Mouse (Mus musculus) midbrain, postnatal 0 days (tissue): ENCODE data around the gene Slit3. TPM values are rescaled to one million over a fixed set of nuclear protein-coding genes. Genes with fewer than 3 reads are reported as not detected.

Experiments used
- ATAC-seq: fragments of 200-750 bp; cut with Nextera tagmentation; 2 replicates; pipeline ENCODE4 v1.8.0; 2017; ENCODE audit warnings: moderate number of reproducible peaks, mild to moderate bottlenecking, moderate TSS enrichment, moderate library complexity; ENCODE audit not compliant: low FRiP score
- DNase-seq: peaks from one replicate; pipeline ENCODE4 v3.0.0-alpha.2; 2015; ENCODE audit warnings: low spot score
- H3K27ac ChIP-seq: fragments of 300-500 bp; sonication (generic); 2 replicates; pipeline ENCODE4 v1.5.1; 2014; ENCODE audit warnings: low read depth, mild to moderate bottlenecking, low read length, mixed read lengths
- H3K27me3 ChIP-seq: fragments of 300-500 bp; sonication (generic); 2 replicates; pipeline ENCODE4 v1.6.1; 2014; ENCODE audit warnings: low read length, control low read depth, mixed read lengths; ENCODE audit not compliant: insufficient read depth
- H3K36me3 ChIP-seq: fragments of 300-500 bp; sonication (generic); 2 replicates; pipeline ENCODE4 v1.6.1; 2014; ENCODE audit warnings: low read length, control low read depth, mixed read lengths; ENCODE audit not compliant: insufficient read depth
- H3K4me1 ChIP-seq: fragments of 300-500 bp; sonication (generic); 2 replicates; pipeline ENCODE4 v1.6.1; 2014; ENCODE audit warnings: mild to moderate bottlenecking, control low read depth, antibody characterized with exemption, low read length, mixed read lengths; ENCODE audit not compliant: insufficient read depth
- H3K4me2 ChIP-seq: fragments of 300-500 bp; sonication (generic); 2 replicates; pipeline ENCODE4 v1.6.1; 2014; ENCODE audit warnings: low read depth, mild to moderate bottlenecking, low read length, mixed read lengths; ENCODE audit not compliant: poor library complexity, severe bottlenecking
- H3K4me3 ChIP-seq: fragments of 300-500 bp; sonication (generic); 2 replicates; pipeline ENCODE4 v1.5.1; 2014; ENCODE audit warnings: low read depth, mild to moderate bottlenecking, low read length, moderate library complexity
- H3K9ac ChIP-seq: fragments of 300-500 bp; sonication (generic); replicated peaks from 2 replicates; pipeline ENCODE4 v1.6.1; 2014; ENCODE audit warnings: mild to moderate bottlenecking, low read length, moderate library complexity, mixed read lengths; ENCODE audit not compliant: poor library complexity, severe bottlenecking
- H3K9me3 ChIP-seq: fragments of 300-500 bp; sonication (generic); 2 replicates; pipeline ENCODE4 v1.6.1; 2016; ENCODE audit warnings: low read length, control low read depth
- CTCF ChIP-seq: IDR thresholded peaks from 2 replicates; pipeline ENCODE4 v1.5.1; 2016; ENCODE audit warnings: antibody characterized with exemption, mild to moderate bottlenecking
- WGBS: fragments of 180-500 bp; shearing (Covaris S2); extraction: QIAGEN DNeasy Blood & Tissue Kit; methylation state at CpG from one replicate; pipeline ENCODE4 v1.1.7; 2014; 5-methylcytosine and 5-hydroxymethylcytosine counted together
- polyA plus RNA-seq: library from polyadenylated mRNA; unstranded; fragments of >200 nt; fragmentation: Nextera tagmentation; extraction: Ambion mirVana; gene quantifications from 2 replicates; pipeline ENCODE4 v1.2.1, GENCODE M21; 2015
- total RNA-seq: library from RNA; depleted of rRNA; stranded (reverse); fragments of >200 nt; gene quantifications from 2 replicates; pipeline ENCODE4 v1.2.3, GENCODE M21; 2014

Slit3 gene
- total and polyA plus RNA-seq, 2 experiments from 2014 or later = 3.6 to 7.7 TPM

DNA sequence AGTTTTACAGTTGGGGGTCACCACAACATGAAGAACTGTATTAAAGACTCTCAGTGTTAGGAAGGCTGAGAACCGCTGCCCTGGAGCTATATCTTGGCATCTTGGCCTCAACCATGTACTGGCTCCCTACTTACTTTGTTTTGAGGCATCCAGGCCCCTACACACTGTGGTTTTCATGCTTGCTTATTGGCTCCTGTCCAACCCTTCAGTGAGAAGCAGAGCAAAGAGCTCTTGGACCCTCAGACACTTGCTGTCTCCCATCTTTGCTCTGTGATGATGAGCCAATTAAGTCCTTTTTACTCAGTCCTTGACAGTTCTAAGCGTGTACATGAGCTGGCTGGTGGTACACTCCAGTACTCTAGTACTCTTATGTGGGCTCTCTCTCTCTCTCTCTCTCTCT lies 177.5 kb downstream of the Slit3 start:
- ATAC-seq = no peak
- Histone ChIP-seq H3K9me3 (no peaks in the 10 kb centered on the region), H3K9ac (no peak overlapping the region), H3K27ac (no peak overlapping the region), H3K4me2 (no peak overlapping the region), H3K4me3 (no peak overlapping the region), H3K27me3 (no peaks in the 10 kb centered on the region), H3K4me1 (no peaks in the 10 kb centered on the region), H3K36me3 (no peaks in the 10 kb centered on the region)
- WGBS = 83% methylated on average over 2 of the region's 2 CpGs
- no peak for TF ChIP-seq CTCF
- no peak for DNase-seq

DNA sequence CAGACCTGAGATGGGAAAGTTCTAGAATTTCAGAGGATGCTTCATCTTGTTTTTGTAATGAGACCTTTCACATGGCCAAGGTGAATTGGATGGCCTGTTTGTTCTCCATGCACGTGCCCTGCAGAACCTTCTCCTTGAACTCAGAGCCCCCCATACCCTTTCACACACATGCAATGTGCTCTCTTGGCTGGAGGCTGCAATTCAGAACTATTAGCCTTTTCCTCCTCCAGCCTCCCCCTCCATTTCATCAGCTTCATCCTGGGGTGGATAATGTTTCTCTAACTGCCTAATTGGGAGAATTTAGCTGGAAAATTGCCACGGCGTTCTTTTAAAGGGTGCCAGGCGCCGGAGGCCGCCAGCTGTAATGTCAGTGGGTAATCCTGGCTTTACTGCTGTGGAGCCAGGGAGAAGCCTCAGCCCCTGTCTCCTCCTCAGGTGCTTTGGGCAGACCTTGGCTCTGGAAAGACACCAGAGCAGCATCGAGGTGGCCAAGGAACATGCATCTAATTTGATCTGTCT lies 178.9 kb downstream of the Slit3 start:
- no peak for ATAC-seq

DNA sequence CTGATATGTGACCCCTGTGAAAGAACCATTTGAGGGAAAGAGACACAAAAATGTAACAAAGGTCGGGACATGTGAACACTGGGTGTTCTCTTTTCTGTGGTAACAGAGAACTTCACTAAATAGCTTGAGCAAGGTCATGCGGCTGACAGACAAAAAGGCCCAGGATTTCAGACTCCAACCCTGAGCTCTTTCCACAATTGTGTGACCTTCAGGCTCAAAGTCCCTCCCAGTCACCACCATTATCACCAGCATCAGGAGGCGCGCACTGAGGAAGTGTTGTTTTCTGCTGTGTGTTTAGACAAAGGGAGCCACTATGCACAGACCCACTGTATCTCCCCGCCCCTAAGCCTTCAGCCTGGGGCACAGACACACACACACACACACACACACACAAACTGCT lies 181.2 kb downstream of the Slit3 start:
- Histone ChIP-seq H3K36me3 (no peaks in the 10 kb centered on the region), H3K4me3 (no peak overlapping the region), H3K27me3 (no peaks in the 10 kb centered on the region), H3K9me3 (no peaks in the 10 kb centered on the region), H3K4me1 (no peaks in the 10 kb centered on the region), H3K9ac (no peak overlapping the region), H3K27ac (no peak overlapping the region), H3K4me2 (no peak overlapping the region)
- TF ChIP-seq CTCF = no peak
- 92% methylated on average over 5 of the region's 5 CpGs for WGBS
- DNase-seq = no peak
- no peak for ATAC-seq

More for the DNA sequence above, 178.9 kb downstream of the Slit3 start:
- DNase-seq = peak; percentile 62
- WGBS = 71% methylated on average over 7 of the region's 7 CpGs
- Histone ChIP-seq H3K9ac (no peak overlapping the region), H3K9me3 (no peaks in the 10 kb centered on the region), H3K36me3 (no peaks in the 10 kb centered on the region), H3K4me3 (no peak overlapping the region), H3K4me1 (no peaks in the 10 kb centered on the region), H3K27ac (no peak overlapping the region), H3K27me3 (no peaks in the 10 kb centered on the region), H3K4me2 (no peak overlapping the region)
- TF ChIP-seq CTCF = no peak

DNA sequence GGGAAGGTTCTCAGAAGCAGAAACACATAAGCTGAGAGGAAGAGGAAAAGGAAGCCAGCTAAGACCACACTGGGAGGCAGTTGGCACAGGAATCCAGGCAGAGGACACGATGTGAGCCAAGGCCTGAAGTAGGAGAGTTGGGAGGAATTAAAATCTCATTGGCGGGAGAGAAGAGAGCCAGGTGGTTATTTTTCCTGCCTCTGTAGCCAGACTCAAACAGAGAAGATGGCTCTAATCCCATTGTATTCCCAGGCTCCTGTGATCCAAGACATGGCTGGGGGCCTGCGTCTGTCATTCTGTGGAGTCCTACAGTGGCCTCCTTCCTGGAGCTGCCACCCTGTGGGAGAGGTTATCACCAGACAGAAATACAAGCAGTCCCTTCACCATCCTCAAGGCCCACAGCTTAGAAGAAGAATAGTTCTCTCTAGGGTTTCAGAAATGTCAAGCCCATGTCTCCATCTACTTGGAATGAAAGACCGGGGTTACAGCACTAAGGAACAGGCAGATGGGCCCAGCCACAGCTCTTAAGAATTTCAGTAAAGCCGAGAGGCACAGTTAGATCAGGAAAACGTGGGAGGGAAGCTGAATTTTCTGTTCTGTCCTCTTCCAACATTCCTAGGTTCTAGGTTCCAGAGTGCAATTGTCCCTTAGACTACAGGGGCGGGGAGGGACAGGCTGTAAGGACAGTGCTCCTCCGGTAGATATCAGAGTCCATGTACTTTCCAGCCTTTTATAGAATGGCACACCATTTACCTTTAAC lies 183.4 kb downstream of the Slit3 start:
- TF ChIP-seq CTCF = no peak
- Histone ChIP-seq H3K9ac (no peak overlapping the region), H3K4me1 (no peaks in the 10 kb centered on the region), H3K4me3 (no peak overlapping the region), H3K4me2 (no peak overlapping the region), H3K9me3 (no peaks in the 10 kb centered on the region), H3K27ac (no peak overlapping the region), H3K36me3 (no peaks in the 10 kb centered on the region), H3K27me3 (no peaks in the 10 kb centered on the region)
- WGBS = 73% methylated on average over 8 of the region's 8 CpGs
- DNase-seq = peak; percentile 53
- no peak for ATAC-seq

DNA sequence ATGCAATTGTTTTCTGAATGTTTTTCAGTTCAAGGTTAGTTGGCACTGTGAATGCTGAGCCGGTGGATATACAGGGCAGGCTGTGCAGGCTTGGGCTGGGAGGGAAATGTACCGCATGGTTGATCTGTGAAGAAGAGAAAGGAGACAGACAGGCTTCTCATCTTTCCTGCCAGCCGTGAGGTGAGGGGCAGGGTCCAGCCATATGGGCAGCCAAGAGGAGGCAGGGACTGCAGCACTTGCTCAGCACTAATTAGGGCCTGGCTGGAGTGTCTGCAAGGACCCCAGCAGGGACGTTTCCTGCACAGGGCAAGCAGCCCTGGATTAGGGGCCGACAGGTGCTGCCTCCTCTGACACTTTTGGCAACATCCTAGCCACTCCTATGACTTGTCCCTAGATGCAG lies 184.1 kb downstream of the Slit3 start:
- TF ChIP-seq CTCF = no peak
- H3K9ac ChIP-seq = no peak overlapping the region
- H3K27ac ChIP-seq = no peak overlapping the region
- H3K4me1 ChIP-seq = no peaks in the 10 kb centered on the region
- H3K4me3 ChIP-seq = no peak overlapping the region
- no peaks in the 10 kb centered on the region for H3K27me3 ChIP-seq
- 56% methylated on average over 5 of the region's 5 CpGs for WGBS
- ATAC-seq = no peak
- H3K36me3 ChIP-seq = no peaks in the 10 kb centered on the region
- no peaks in the 10 kb centered on the region for H3K9me3 ChIP-seq
- peak; percentile 63 for DNase-seq
- no peak overlapping the region for H3K4me2 ChIP-seq

DNA sequence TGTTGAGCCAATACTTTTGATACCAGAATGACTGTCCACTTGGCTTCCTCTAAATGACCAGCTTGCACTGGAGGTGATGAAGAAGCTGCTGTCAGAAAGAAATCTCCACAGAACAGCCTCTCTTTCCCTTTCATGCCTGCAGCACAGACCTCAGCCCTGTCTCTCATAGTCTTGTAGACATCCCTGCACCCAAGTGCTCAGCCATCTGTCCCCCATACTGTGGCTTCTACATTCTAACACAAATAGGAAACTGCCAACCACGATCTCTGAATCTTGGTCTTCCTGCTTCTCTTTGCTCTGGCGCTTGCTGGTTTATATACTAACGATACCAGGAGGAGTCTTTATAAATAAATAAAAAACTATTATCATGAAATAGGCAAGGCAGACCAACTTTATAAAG lies 184.9 kb downstream of the Slit3 start:
- H3K9ac ChIP-seq = no peak overlapping the region
- TF ChIP-seq CTCF = no peak
- H3K27me3 ChIP-seq = no peaks in the 10 kb centered on the region
- no peak for ATAC-seq
- no peak overlapping the region for H3K4me3 ChIP-seq
- no peaks in the 10 kb centered on the region for H3K36me3 ChIP-seq
- no peak overlapping the region for H3K4me2 ChIP-seq
- no peak for DNase-seq
- no peaks in the 10 kb centered on the region for H3K4me1 ChIP-seq
- H3K9me3 ChIP-seq = no peaks in the 10 kb centered on the region
- H3K27ac ChIP-seq = no peak overlapping the region
- whole genome bisulfite sequencing = 80% methylated on average over 3 of the region's 3 CpGs
